29 mouse cellular contexts compared by ENCODE assay signal in genomic region chr5:122425550-122425949, GRCm38 (mm10). TPM values are rescaled to one million over a fixed set of nuclear protein-coding genes. Genes with fewer than 3 reads are reported as not detected.
DNase-seq lines count a peak whose midpoint lies in the region; ATAC-seq and TF ChIP-seq lines count a peak whose summit lies in the region.
"Had no signal": no experiment of that assay in that cellular context is flagged by ENCODE, and none has a peak within 500 bp of the region (broad histone marks: within the 10 kb centered on the region; RNA-seq: fewer than 3 reads in every experiment).

No protein-coding gene starts in this region.

- no peak overlapping the region for H3K9ac ChIP-seq in kidney, postnatal 0 days (ENCODE audit: low read depth, low read length)
- H3K9ac ChIP-seq in midbrain, postnatal 0 days (replicated peaks; ENCODE audit: low read length, poor library complexity, severe bottlenecking): no peak overlapping the region
- no peak overlapping the region for H3K9ac ChIP-seq in midbrain, embryonic 14.5 days (replicated peaks; ENCODE audit: low read length)
- H3K9ac ChIP-seq: forebrain, embryonic 12.5 days; heart, embryonic 13.5 days; kidney, embryonic 15.5 days; limb, embryonic 12.5 days; liver, embryonic 15.5 days; midbrain, embryonic 13.5 days; neural tube, embryonic 15.5 days had no signal

- peak; percentile 2; the same call in 1 of the 2 replicates for TF ChIP-seq CTCF in gastrocnemius, adult 2 months (IDR thresholded peaks at IDR 0.05)
- TF ChIP-seq CTCF in kidney, postnatal 0 days (IDR thresholded peaks at IDR 0.05; ENCODE audit: low read depth): peak; percentile 39; the same call in 1 of the 2 replicates
- peak; percentile 39 for TF ChIP-seq CTCF in midbrain, postnatal 0 days (IDR thresholded peaks at IDR 0.05)

- WGBS in kidney, postnatal 0 days: 54% methylated on average over 2 of the region's 2 CpGs
- 88% methylated on average over 2 of the region's 2 CpGs for WGBS in midbrain, postnatal 0 days
- 87% methylated on average over 2 of the region's 2 CpGs for WGBS in midbrain, embryonic 14.5 days

- peaks cover 7% of the 10 kb centered on the region; the same call in 1 of the 2 replicates for H3K4me1 ChIP-seq in kidney, postnatal 0 days (replicated peaks; ENCODE audit: insufficient read depth, low read length)
- no peaks in the 10 kb centered on the region; the same call in 1 of the 2 replicates for H3K4me1 ChIP-seq in midbrain, postnatal 0 days (ENCODE audit: insufficient read depth, low read length)
- H3K4me1 ChIP-seq in midbrain, embryonic 14.5 days (ENCODE audit: control insufficient read depth, insufficient read depth, low read length): peaks cover 11% of the 10 kb centered on the region; the same call in 1 of the 2 replicates

- ATAC-seq in kidney, postnatal 0 days (replicated peaks; ENCODE audit: low FRiP score, low read depth): no peak
- ATAC-seq in midbrain, postnatal 0 days (ENCODE audit: low FRiP score): no peak
- no peak for ATAC-seq in midbrain, embryonic 14.5 days (ENCODE audit: low FRiP score, low TSS enrichment)
- ATAC-seq: activated CD4-positive, CD25-positive, alpha-beta regulatory T cell, adult 4 months; CD4-positive, CD25-positive, alpha-beta regulatory T cell, adult 4 months; midbrain, embryonic 13.5 days had no signal

- H3K9me3 ChIP-seq in kidney, postnatal 0 days (replicated peaks; ENCODE audit: low read length): no peaks in the 10 kb centered on the region
- H3K9me3 ChIP-seq in midbrain, postnatal 0 days (ENCODE audit: low read length): no peaks in the 10 kb centered on the region
- no peaks in the 10 kb centered on the region for H3K9me3 ChIP-seq in midbrain, embryonic 14.5 days (ENCODE audit: control insufficient read depth, low read length)
- H3K9me3 ChIP-seq: forebrain, embryonic 12.5 days; heart, embryonic 13.5 days; kidney, embryonic 15.5 days; limb, embryonic 12.5 days; liver, embryonic 15.5 days; midbrain, embryonic 13.5 days; neural tube, embryonic 15.5 days had no signal

- no peak for DNase-seq in gastrocnemius, adult 2 months
- DNase-seq in gastrocnemius, postnatal 25 days: no peak
- no peak for DNase-seq in kidney, postnatal 0 days (ENCODE audit: low spot score)
- no peak for DNase-seq in kidney, postnatal 25 days
- no peak for DNase-seq in midbrain, postnatal 0 days (ENCODE audit: low spot score)
- no peak for DNase-seq in midbrain, embryonic 14.5 days
- no peak for DNase-seq in Muller cell, postnatal 12 days (ENCODE audit: inconsistent ontology term)
- DNase-seq: adrenal gland, adult 2 months; adrenal gland, postnatal 36 days; cerebellum, adult 2 months; cerebellum, postnatal 14 days; gastrocnemius, postnatal 14 days; heart, postnatal 14 days; kidney, adult 11 months; kidney, postnatal 4 days; spleen, adult 18-20 months; thymus, adult 18-20 months; thymus, postnatal 25 days had no signal

- H3K36me3 ChIP-seq in kidney, postnatal 0 days (ENCODE audit: insufficient read depth, low read length): peaks cover 21% of the 10 kb centered on the region
- peaks cover 16% of the 10 kb centered on the region; the same call in 1 of the 2 replicates for H3K36me3 ChIP-seq in midbrain, postnatal 0 days (ENCODE audit: insufficient read depth, low read length)
- H3K36me3 ChIP-seq in midbrain, embryonic 14.5 days (ENCODE audit: control insufficient read depth, insufficient read depth, low read length): peaks cover 25% of the 10 kb centered on the region

- no peak overlapping the region for H3K27ac ChIP-seq in gastrocnemius, adult 2 months
- H3K27ac ChIP-seq in kidney, postnatal 0 days: no peak overlapping the region
- no peak overlapping the region for H3K27ac ChIP-seq in midbrain, postnatal 0 days (ENCODE audit: low read depth, low read length)
- H3K27ac ChIP-seq in midbrain, embryonic 14.5 days (replicated peaks; ENCODE audit: low read depth, low read length): no peak overlapping the region
- H3K27ac ChIP-seq: forebrain, embryonic 12.5 days; heart, embryonic 13.5 days; kidney, embryonic 15.5 days; limb, embryonic 12.5 days; liver, embryonic 15.5 days; macrophage; midbrain, embryonic 13.5 days; neural tube, embryonic 15.5 days had no signal

- intact Hi-C loops in gastrocnemius, adult 2 months (cut with DNase I): no loop called here

- no peak overlapping the region for H3K4me2 ChIP-seq in kidney, postnatal 0 days (ENCODE audit: low read length)
- no peak overlapping the region for H3K4me2 ChIP-seq in midbrain, postnatal 0 days (ENCODE audit: low read depth, low read length, poor library complexity, severe bottlenecking)
- no peak overlapping the region for H3K4me2 ChIP-seq in midbrain, embryonic 14.5 days (ENCODE audit: low read length)
- H3K4me2 ChIP-seq: forebrain, embryonic 12.5 days; heart, embryonic 13.5 days; kidney, embryonic 15.5 days; limb, embryonic 12.5 days; liver, embryonic 15.5 days; midbrain, embryonic 13.5 days; neural tube, embryonic 15.5 days had no signal

- H3K27me3 ChIP-seq in kidney, postnatal 0 days (ENCODE audit: insufficient read depth, low read length): no peaks in the 10 kb centered on the region
- no peaks in the 10 kb centered on the region for H3K27me3 ChIP-seq in midbrain, postnatal 0 days (ENCODE audit: insufficient read depth, low read length)
- H3K27me3 ChIP-seq in midbrain, embryonic 14.5 days (ENCODE audit: control insufficient read depth, insufficient read depth, low read length): no peaks in the 10 kb centered on the region
- H3K27me3 ChIP-seq: forebrain, embryonic 12.5 days; heart, embryonic 13.5 days; kidney, embryonic 15.5 days; limb, embryonic 12.5 days; liver, embryonic 15.5 days; midbrain, embryonic 13.5 days; neural tube, embryonic 15.5 days had no signal

- no peak overlapping the region for H3K4me3 ChIP-seq in gastrocnemius, adult 2 months
- H3K4me3 ChIP-seq in kidney, postnatal 0 days (replicated peaks; ENCODE audit: low read depth, low read length): no peak overlapping the region
- H3K4me3 ChIP-seq in midbrain, postnatal 0 days (ENCODE audit: low read depth, low read length): no peak overlapping the region
- H3K4me3 ChIP-seq in midbrain, embryonic 14.5 days (replicated peaks; ENCODE audit: low read depth, low read length): no peak overlapping the region
- H3K4me3 ChIP-seq: erythroblast, embryonic 14.5 days; forebrain, embryonic 12.5 days; heart, embryonic 13.5 days; kidney, embryonic 15.5 days; limb, embryonic 12.5 days; liver, embryonic 15.5 days; midbrain, embryonic 13.5 days; neural tube, embryonic 15.5 days had no signal

RNA-seq across cellular contexts. Expression of gene Anapc7, which starts 4.1 kb away (rescaled TPM):
- total RNA-seq in gastrocnemius, adult 2 months (2021): 10 to 100 TPM; 14.3 to 16.8 TPM
- 10 to 100 TPM; 12.3 to 13.4 TPM for total RNA-seq in gastrocnemius, postnatal 25 days (2021)
- polyA plus RNA-seq in kidney, postnatal 0 days (2015; fragmentation: Nextera tagmentation; extraction: Ambion mirVana): 37.5 and 42.0 TPM in 2 replicates
- total RNA-seq in midbrain, postnatal 0 days (2014; rRNA removed): 29.3 and 34.3 TPM in 2 replicates
- 42.8 and 43.5 TPM in 2 replicates for polyA plus RNA-seq in midbrain, postnatal 0 days (2015; fragmentation: Nextera tagmentation; extraction: Ambion mirVana)
- polyA plus RNA-seq in midbrain, embryonic 14.5 days (2014; fragmentation: Nextera tagmentation; extraction: Ambion mirVana): 27.5 and 39.6 TPM in 2 replicates

RNA-seq across cellular contexts. Expression of gene Arpc3, which starts 33.9 kb away (rescaled TPM):
- total RNA-seq in gastrocnemius, adult 2 months (2021): 10 to 100 TPM; 45.2 to 62.8 TPM
- total RNA-seq in gastrocnemius, postnatal 25 days (2021): 10 to 100 TPM; 46.8 to 54.9 TPM
- 136 and 141 TPM in 2 replicates for polyA plus RNA-seq in kidney, postnatal 0 days (2015; fragmentation: Nextera tagmentation; extraction: Ambion mirVana)
- total RNA-seq in midbrain, postnatal 0 days (2014; rRNA removed): 162 and 188 TPM in 2 replicates
- polyA plus RNA-seq in midbrain, postnatal 0 days (2015; fragmentation: Nextera tagmentation; extraction: Ambion mirVana): 134 and 137 TPM in 2 replicates
- polyA plus RNA-seq in midbrain, embryonic 14.5 days (2014; fragmentation: Nextera tagmentation; extraction: Ambion mirVana): 62.1 and 196 TPM in 2 replicates

RNA-seq across cellular contexts. Expression of gene Fam216a, which starts 53.4 kb away (rescaled TPM):
- 1 to 10 TPM; 4.9 to 5.5 TPM for total RNA-seq in gastrocnemius, adult 2 months (2021)
- total RNA-seq in gastrocnemius, postnatal 25 days (2021): 1 to 10 TPM; 5.8 to 6.1 TPM
- polyA plus RNA-seq in kidney, postnatal 0 days (2015; fragmentation: Nextera tagmentation; extraction: Ambion mirVana): 55.7 and 61.0 TPM in 2 replicates
- 131 and 139 TPM in 2 replicates for total RNA-seq in midbrain, postnatal 0 days (2014; rRNA removed)
- polyA plus RNA-seq in midbrain, postnatal 0 days (2015; fragmentation: Nextera tagmentation; extraction: Ambion mirVana): 156 and 160 TPM in 2 replicates
- 155 and 164 TPM in 2 replicates for polyA plus RNA-seq in midbrain, embryonic 14.5 days (2014; fragmentation: Nextera tagmentation; extraction: Ambion mirVana)

RNA-seq across cellular contexts. Expression of gene Gpn3, which starts 53.9 kb away (rescaled TPM):
- total RNA-seq in gastrocnemius, adult 2 months (2021): 10 to 100 TPM; 22.1 to 28.5 TPM
- 10 to 100 TPM; 20.4 to 21.4 TPM for total RNA-seq in gastrocnemius, postnatal 25 days (2021)
- 64.4 and 64.5 TPM in 2 replicates for polyA plus RNA-seq in kidney, postnatal 0 days (2015; fragmentation: Nextera tagmentation; extraction: Ambion mirVana)
- 20.8 and 37.9 TPM in 2 replicates for total RNA-seq in midbrain, postnatal 0 days (2014; rRNA removed)
- 41.8 and 44.4 TPM in 2 replicates for polyA plus RNA-seq in midbrain, postnatal 0 days (2015; fragmentation: Nextera tagmentation; extraction: Ambion mirVana)
- polyA plus RNA-seq in midbrain, embryonic 14.5 days (2014; fragmentation: Nextera tagmentation; extraction: Ambion mirVana): 43.1 and 43.9 TPM in 2 replicates

Comparison
In these comparisons a context has a peak if more than half of its experiments do, and no peak if none do; other contexts are left out.
1. RNA of gene Fam216a, which starts 53.4 kb away (total RNA-seq): 131 to 139 TPM in midbrain, postnatal 0 days; 5.8 to 6.1 TPM in gastrocnemius, postnatal 25 days and 4.9 to 5.5 TPM in gastrocnemius, adult 2 months; every median in the first group is over 10 times any median in the second.
2. Peak in every context shown above with its lines, with median percentiles within 50 percentile points of each other: CTCF ChIP-seq.